Mouse (Mus musculus) retina, embryonic 14.5 days (tissue): Measurements from ENCODE around the gene Kcnb1.

ENCODE experiments used
- DNase-seq: peaks from one replicate; pipeline ENCODE4 v3.0.0-alpha.2; 2015; ENCODE audit warnings: low spot score

Kcnb1 gene

DNA sequence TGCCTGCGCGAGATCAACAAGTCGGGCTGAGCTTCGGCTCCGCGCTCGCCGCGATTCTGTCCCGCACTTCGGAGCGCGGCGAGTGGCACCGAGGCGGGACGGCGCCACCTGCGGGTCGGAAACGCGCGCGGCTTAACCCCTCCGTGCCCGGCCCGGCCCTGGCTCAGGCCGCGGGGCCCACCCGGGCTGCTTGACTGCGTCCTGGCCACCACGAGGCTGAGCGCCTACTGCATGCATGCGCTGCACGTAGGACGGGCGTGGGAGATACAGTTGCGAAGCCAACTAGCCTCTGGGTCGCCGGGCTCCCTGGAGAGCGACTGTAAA, at the start of gene Kcnb1:
Gene Kcnb1, minus strand, starts transcription at position 80 of the 324 bp plus-strand sequence.
- peak; percentile 78 for DNase-seq

DNA sequence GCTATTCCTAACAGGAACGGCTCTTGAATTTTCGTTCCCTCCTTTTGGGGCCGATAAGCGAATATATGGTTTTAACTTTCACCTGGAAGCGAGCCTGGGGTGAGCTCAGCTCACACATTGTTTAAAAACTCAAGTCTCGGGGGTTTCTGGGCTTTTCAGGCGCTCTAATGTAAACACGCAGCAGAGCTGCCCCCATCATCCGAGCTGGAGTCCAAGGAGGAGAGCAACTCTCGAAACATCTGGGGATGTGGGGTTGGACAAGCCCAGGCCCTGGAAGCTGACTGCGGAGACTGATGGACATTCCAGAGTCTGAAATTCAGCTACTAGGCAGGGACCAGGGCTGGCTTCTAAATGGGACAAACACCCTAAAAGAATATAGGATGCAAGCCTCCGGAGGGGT, 49.3 kb upstream of the Kcnb1 start:
- no peak for DNase-seq

DNA sequence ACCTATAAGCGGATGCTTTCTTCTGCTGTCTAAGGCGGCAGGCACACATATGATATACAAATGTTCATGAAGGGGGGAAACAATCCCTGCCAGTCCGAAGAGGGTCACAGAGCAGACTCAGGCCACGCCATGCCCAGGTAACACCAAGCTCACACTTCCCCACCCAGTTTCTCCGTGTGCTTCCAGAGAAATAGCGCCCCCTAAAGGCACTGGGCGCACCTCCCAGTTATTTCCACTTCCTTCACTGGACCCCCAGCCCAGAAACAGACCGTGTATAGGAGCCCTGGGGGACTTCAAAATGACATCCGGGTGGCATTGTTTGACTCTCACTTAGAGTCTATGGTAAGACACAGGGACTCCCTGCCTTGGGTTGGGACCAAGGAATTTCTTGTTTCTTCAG, 47.3 kb upstream of the Kcnb1 start:
- no peak for DNase-seq

GRCm38 (mm10) chr2:167236174-167236573, 46.2 kb upstream of the Kcnb1 start:
- DNase-seq: no peak

GRCm38 (mm10) chr2:167235338-167236018, 45.5 kb upstream of the Kcnb1 start:
- no peak for DNase-seq

GRCm38 (mm10) chr2:167233771-167234170, 43.8 kb upstream of the Kcnb1 start:
- no peak for DNase-seq

DNA sequence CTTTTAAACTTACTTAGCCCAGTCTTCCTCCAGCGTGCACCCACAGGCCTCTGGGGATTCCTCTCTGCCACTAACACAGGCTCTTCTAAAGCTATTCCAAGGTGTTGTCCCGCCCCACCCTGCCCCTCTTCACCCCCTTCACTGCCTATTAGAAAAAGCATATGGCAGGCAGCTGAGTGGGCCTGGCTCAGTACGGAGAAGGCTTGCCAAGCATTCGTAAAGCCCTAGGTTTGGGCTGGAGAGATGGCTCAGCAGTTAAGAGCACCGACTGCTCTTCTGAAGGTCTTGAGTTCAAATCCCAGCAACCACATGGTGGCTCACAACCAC, 43.0 kb upstream of the Kcnb1 start:
- no peak for DNase-seq

DNA sequence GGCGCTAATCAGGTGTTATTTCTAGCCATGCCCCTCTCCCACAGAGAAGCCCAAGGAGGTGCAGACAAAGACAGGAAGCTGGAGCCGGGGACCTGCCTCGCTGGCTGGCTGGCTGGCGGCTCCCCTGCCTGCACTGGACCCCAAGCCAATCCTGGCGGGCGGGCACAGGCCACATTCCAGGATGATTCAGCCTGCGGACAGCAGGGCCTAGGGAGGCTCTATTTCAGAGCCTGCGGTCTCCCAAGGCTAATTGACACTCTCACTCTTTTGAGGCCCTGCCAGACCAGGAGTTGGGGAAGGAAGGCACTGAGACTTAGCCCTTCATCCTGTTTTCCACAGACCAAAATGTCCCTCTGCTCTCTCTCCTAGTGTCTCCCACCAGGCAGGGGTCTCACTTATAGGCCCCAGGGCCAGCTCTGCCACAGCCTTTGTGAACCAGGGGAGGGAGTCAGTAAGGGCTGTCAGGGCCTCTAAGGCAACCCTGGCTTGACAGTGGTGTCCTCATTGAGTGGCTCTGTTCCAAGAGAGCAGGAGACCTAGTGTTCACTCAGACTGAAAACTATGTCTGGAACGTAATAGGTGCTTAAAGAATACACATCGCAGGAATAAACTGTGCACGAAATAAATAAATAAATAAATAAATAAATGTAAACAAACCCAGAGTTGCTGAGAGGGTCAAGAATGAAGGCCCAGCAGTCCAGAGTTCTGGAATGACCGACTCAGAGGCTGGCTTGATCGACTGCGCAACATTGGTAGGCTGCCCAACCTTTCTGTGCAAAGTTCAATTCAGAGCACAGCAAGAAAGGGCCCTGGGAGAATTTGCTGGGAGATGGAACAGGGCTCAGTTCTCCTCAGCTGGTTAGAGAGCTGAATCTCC, 42.4 kb upstream of the Kcnb1 start:
- no peak for DNase-seq

- no peak for DNase-seq
Observed at GRCm38 (mm10) chr2:167230554-167230953, 40.6 kb upstream of the Kcnb1 start.

GRCm38 (mm10) chr2:167224937-167225336, 35.0 kb upstream of the Kcnb1 start:
- DNase-seq: no peak

GRCm38 (mm10) chr2:167224194-167224593, 34.2 kb upstream of the Kcnb1 start:
- DNase-seq: no peak

GRCm38 (mm10) chr2:167222152-167222551, 32.2 kb upstream of the Kcnb1 start:
- peak; percentile 89 for DNase-seq

DNA sequence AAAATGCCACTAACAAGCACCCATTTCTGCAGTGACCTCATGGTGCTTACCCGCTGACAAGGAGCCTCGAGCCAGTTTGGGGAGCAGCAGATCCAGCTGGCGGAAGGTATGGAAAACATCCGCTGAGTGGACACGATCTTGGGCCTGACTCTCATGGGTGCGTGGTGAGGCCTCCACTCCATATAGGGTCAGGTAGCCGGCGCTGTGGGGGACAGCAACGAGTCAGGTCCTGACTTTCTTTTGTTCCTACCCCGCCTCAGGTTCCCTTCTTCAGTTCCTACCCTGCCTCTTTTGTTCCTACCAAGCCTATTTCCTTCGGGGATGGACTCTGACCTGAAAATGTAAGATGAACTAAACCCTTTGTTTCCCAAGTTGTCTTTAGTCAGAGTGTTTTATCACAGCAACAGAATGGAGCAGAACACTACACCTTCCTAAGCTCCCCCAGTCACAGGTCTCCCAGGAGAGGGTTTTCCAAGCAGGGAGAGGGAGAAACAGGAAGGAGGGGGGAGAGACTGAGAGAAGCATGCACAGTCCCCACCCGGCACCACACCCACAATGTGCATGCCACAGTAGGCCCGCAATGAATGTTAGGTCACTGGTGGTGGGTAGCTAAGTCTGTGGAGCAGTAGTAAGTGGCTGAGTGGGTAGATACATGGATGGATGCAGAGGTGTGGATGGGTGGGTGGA, 31.3 kb upstream of the Kcnb1 start:
- DNase-seq: no peak

DNA sequence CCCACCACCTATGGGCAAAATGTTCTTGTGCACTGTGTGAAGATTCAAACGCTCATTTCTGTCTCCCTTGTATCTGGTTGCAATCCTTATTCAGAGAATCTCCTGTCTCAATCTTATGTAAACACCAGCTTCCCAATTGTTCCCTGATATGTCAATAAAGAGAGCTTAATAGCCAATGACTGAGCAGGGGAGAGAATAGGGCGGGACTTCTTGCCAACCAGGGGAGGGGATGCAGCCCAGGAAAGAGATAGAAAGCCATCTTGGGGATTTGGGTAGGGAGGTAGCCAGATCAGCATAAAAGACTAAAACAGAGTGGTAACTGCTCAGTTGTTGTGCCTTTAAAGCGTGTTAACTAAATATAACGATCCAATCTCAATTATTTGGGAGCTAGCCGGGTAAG, 30.8 kb upstream of the Kcnb1 start:
- no peak for DNase-seq

- peak; percentile 95 for DNase-seq
Observed at GRCm38 (mm10) chr2:167219154-167219775, 29.3 kb upstream of the Kcnb1 start.

- DNase-seq: no peak
Observed at GRCm38 (mm10) chr2:167213666-167214065, 23.7 kb upstream of the Kcnb1 start.

GRCm38 (mm10) chr2:167213076-167213475, 23.1 kb upstream of the Kcnb1 start:
- DNase-seq: no peak

DNA sequence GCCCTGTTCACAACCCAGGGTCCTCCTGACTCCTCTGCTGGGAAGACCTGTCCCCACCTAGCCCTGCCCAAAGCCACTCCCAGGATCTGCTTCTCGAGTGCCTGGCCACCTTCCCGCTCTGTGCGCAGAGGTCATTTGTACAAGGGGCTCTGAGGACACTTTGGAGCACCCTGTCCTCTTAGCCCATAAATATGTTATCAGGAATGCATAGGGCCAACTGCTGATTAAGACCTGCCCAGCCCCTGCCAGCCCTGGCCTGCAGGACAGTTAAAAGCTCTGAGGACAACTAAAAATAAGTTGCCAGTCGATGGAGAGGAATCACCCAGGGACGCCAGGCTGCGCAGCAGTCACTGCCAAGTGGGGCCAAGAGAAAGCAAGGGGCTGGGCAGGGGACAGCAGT, 22.6 kb upstream of the Kcnb1 start:
- DNase-seq: no peak

GRCm38 (mm10) chr2:167212089-167212488, 22.1 kb upstream of the Kcnb1 start:
- DNase-seq: no peak

GRCm38 (mm10) chr2:167209900-167210299, 19.9 kb upstream of the Kcnb1 start:
- DNase-seq: no peak

- DNase-seq: no peak
Observed at GRCm38 (mm10) chr2:167208984-167209383, 19.0 kb upstream of the Kcnb1 start.

DNA sequence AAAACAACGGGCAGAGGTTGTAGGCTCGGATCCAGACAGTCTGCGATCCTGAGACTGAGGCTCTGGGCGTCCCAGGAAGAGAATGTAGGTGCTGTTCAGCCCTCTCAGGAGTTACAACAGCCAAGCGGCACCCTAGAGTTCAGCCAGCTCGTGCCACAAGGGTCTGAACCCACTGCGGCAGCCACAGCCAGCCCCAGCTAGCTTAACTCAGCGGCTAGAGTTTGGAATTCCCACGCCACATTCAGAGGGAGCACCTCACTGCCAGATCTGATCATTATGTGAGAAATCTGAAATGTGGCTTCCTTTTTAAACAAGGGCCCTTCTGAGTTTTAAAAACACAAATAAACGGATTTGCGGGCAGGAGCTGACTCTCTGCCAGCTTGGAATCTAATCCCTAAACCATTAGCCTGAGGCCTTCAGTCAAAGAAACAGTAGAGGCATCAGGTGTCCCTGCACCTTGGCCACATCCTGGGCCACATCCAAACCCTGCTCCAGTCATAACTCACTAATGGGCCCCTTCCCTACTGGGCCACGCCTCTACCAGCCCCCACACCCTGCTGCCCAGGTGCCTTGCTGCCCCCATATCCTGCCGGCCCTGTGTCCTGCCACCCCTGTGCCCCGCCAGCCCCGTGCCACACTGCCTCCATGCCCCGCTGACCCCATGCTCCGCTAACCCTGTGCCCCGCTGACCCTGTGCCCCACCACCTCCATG, 16.1 kb upstream of the Kcnb1 start:
- no peak for DNase-seq
